Mouse (Mus musculus): Measurements from ENCODE around the gene Bok.

Bok gene

GRCm38 (mm10) chr1:93689901-93690496, 4.5 kb downstream of the Bok start:
- in situ Hi-C loops (cut with MboI, MseI) = no loop called here

- in situ Hi-C loops (cut with MboI, MseI) = no loop called here
These were observed 5.6 kb downstream of the Bok start for GRCm38 (mm10) chr1:93691106-93691505.

GRCm38 (mm10) chr1:93691786-93692357, 6.4 kb downstream of the Bok start:
- in situ Hi-C loops (cut with MboI, MseI) = no loop called here

GRCm38 (mm10) chr1:93692773-93693172, 7.3 kb downstream of the Bok start:
- in situ Hi-C loops (cut with MboI, MseI) = no loop called here

GRCm38 (mm10) chr1:93693502-93693901, 8.0 kb downstream of the Bok start:
- in situ Hi-C loops (cut with MboI, MseI) = no loop called here

GRCm38 (mm10) chr1:93693943-93694342, 8.5 kb downstream of the Bok start:
- in situ Hi-C loops (cut with MboI, MseI) = no loop called here

GRCm38 (mm10) chr1:93694966-93695365, 9.5 kb downstream of the Bok start:
- in situ Hi-C loops (cut with MboI, MseI) = no loop called here

- in situ Hi-C loops (cut with MboI, MseI) = no loop called here
These were observed 11.9 kb downstream of the Bok start for GRCm38 (mm10) chr1:93697317-93697716.

GRCm38 (mm10) chr1:93699159-93699558, 13.7 kb downstream of the Bok start:
- in situ Hi-C loops (cut with MboI, MseI) = no loop called here

GRCm38 (mm10) chr1:93702106-93702505, 16.6 kb downstream of the Bok start:
- in situ Hi-C loops (cut with MboI, MseI) = no loop called here

- in situ Hi-C loops (cut with MboI, MseI) = no loop called here
These were observed 18.1 kb downstream of the Bok start for GRCm38 (mm10) chr1:93703472-93704048.

GRCm38 (mm10) chr1:93704341-93704740, 18.9 kb downstream of the Bok start:
- in situ Hi-C loops (cut with MboI, MseI) = no loop called here

GRCm38 (mm10) chr1:93705389-93705788, 19.9 kb downstream of the Bok start:
- in situ Hi-C loops (cut with MboI, MseI) = no loop called here

GRCm38 (mm10) chr1:93716166-93716565, 30.7 kb downstream of the Bok start:
- in situ Hi-C loops (cut with MboI, MseI) = no loop called here

GRCm38 (mm10) chr1:93721557-93721956, 36.1 kb downstream of the Bok start:
- in situ Hi-C loops (cut with MboI, MseI) = no loop called here

- in situ Hi-C loops (cut with MboI, MseI) = no loop called here
These were observed 39.2 kb downstream of the Bok start for GRCm38 (mm10) chr1:93724623-93725022.

- in situ Hi-C loops (cut with MboI, MseI) = no loop called here
These were observed 40.2 kb downstream of the Bok start for GRCm38 (mm10) chr1:93725665-93726064.

GRCm38 (mm10) chr1:93726116-93726515, 40.7 kb downstream of the Bok start:
- in situ Hi-C loops (cut with MboI, MseI) = no loop called here

- in situ Hi-C loops (cut with MboI, MseI) = no loop called here
These were observed 41.5 kb downstream of the Bok start for GRCm38 (mm10) chr1:93726974-93727373.

- in situ Hi-C loops (cut with MboI, MseI) = loop anchor here (10.0 kb wide), 1 partner anchor 1086 kb away; the partner anchor contains the start of genes Cops9 and Otos
These were observed 45.6 kb downstream of the Bok start for GRCm38 (mm10) chr1:93731103-93731502.

- in situ Hi-C loops (cut with MboI, MseI) = loop anchor here (10.0 kb wide), 1 partner anchor 1087 kb away; the partner anchor contains the start of genes Cops9 and Otos
These were observed 46.4 kb downstream of the Bok start for GRCm38 (mm10) chr1:93731880-93732281.

- in situ Hi-C loops (cut with MboI, MseI) = loop anchor here (10.0 kb wide), 1 partner anchor 1091 kb away; the partner anchor contains the start of genes Cops9 and Otos
These were observed 50.4 kb downstream of the Bok start for GRCm38 (mm10) chr1:93735859-93736258.

GRCm38 (mm10) chr1:93737711-93738110, 52.3 kb downstream of the Bok start:
- in situ Hi-C loops (cut with MboI, MseI) = loop anchor here (10.0 kb wide), 1 partner anchor 1093 kb away; the partner anchor contains the start of genes Cops9 and Otos
